Mouse (Mus musculus) liver, postnatal 0 days (tissue): Measurements from ENCODE around the gene Tmem170b. TPM values are rescaled to one million over a fixed set of nuclear protein-coding genes. Genes with fewer than 3 reads are reported as not detected.
A peak's percentile ranks its signal among the peaks of the same experiment; 100 is the strongest.

Experiments
- ATAC-seq: fragments of 200-750 bp; cut with Nextera tagmentation; 2 replicates; pipeline ENCODE4 v1.8.0; 2017; ENCODE audit warnings: mild to moderate bottlenecking, moderate library complexity
- DNase-seq: peaks from one replicate; pipeline ENCODE4 v3.0.0-alpha.2; 2016
- H3K27ac ChIP-seq: fragments of 300-500 bp; sonication (generic); 2 replicates; pipeline ENCODE4 v1.5.1; 2014; ENCODE audit warnings: antibody characterized with exemption, moderate library complexity, mild to moderate bottlenecking, low read depth
- H3K27me3 ChIP-seq: fragments of 300-500 bp; sonication (generic); 2 replicates; pipeline ENCODE4 v1.6.1; 2014; ENCODE audit warnings: low read length, control low read depth, mixed read lengths; ENCODE audit not compliant: insufficient read depth
- H3K36me3 ChIP-seq: fragments of 300-500 bp; sonication (generic); replicated peaks from 2 replicates; pipeline ENCODE4 v1.6.1; 2014; ENCODE audit warnings: mild to moderate bottlenecking, control low read depth, low read length, moderate library complexity, mixed read lengths; ENCODE audit not compliant: insufficient read depth
- H3K4me1 ChIP-seq: fragments of 300-500 bp; sonication (generic); 2 replicates; pipeline ENCODE4 v1.6.1; 2014; ENCODE audit warnings: antibody characterized with exemption, mild to moderate bottlenecking, control low read depth; ENCODE audit not compliant: insufficient read depth
- H3K4me2 ChIP-seq: fragments of 300-500 bp; sonication (generic); 2 replicates; pipeline ENCODE4 v1.6.1; 2014; ENCODE audit warnings: low read depth, mild to moderate bottlenecking, low read length, moderate library complexity, mixed read lengths
- H3K4me3 ChIP-seq: fragments of 300-500 bp; sonication (generic); 2 replicates; pipeline ENCODE4 v1.5.1; 2014; ENCODE audit warnings: low read depth, low read length
- H3K9ac ChIP-seq: fragments of 300-500 bp; sonication (generic); replicated peaks from 2 replicates; pipeline ENCODE4 v1.6.1; 2014; ENCODE audit warnings: mild to moderate bottlenecking, moderate library complexity
- H3K9me3 ChIP-seq: fragments of 300-500 bp; sonication (generic); 2 replicates; pipeline ENCODE4 v1.6.1; 2016; ENCODE audit warnings: mild to moderate bottlenecking, control low read depth, low read length, mixed read lengths
- CTCF ChIP-seq: sonication (generic); IDR thresholded peaks from 2 replicates; pipeline ENCODE4 v1.5.1; 2016; ENCODE audit warnings: antibody characterized with exemption, low read depth
- EP300 ChIP-seq: IDR thresholded peaks from 2 replicates; pipeline ENCODE4 v1.6.1; 2016; ENCODE audit warnings: antibody characterized with exemption, low read depth, mild to moderate bottlenecking
- WGBS: fragments of 180-500 bp; shearing (Covaris S2); extraction: QIAGEN DNeasy Blood & Tissue Kit; methylation state at CpG from one replicate; pipeline ENCODE4 v1.1.7; 2014; ENCODE audit not compliant: insufficient replicate concordance; 5-methylcytosine and 5-hydroxymethylcytosine counted together
- polyA plus RNA-seq: library from polyadenylated mRNA; unstranded; fragments of >200 nt; fragmentation: Nextera tagmentation; extraction: Ambion mirVana; gene quantifications from 2 replicates; pipeline ENCODE4 v1.2.1, GENCODE M21; 2015

Tmem170b gene
- polyA plus RNA-seq: 4.6 and 5.7 TPM in 2 replicates

DNA sequence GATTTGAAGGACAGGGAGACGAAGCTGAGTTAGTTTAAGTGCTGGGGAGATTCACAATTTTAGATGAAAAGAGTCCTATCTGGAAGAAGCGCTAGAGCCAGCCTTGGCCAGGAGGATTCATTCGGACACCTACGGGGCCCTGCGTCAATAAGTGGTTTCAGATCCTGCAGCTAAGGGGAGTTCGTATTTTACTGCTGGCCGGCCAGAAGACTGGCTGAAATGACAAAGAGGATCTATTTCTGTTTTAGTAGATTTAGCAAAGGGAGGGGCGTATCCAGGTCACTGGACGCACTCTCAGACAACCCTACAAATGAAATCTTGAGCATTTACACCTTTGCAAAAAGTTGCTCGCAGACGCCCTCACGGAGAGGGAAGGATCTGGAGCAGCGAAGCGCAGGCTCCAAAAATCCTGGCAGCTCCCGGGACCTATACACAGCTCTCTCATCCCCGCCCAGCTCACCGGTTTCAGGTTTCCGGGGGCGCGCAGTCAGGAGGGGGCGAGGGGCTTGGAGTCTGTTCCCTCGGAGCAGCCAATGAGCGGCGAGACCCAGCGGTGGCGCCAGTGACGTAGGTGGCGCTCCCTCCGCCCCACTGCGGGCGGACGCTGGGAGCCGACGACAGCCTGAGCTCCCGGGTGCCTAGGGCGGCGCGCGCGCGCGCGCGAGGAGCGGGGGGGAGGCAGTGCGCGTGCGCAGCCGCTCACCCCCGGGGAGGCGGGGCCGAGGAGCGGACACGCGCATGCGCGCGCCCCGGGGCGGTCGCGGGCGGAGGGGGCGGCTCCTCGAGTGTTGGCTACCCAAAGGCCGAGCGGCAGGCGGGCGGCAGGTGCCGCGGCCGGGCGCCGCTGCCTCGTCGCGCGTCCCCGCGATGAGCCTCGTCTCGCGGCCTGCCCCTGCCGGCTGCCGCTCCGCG lies at the start of gene Tmem170b:
TSS of gene Tmem170b (plus strand) at position 809 of the 912 bp plus-strand sequence.
- peak within 1 kb of the TSS; percentile 92 for H3K4me3 ChIP-seq
- ATAC-seq (peak; percentile 96), DNase-seq (peak; percentile 96)
- peak within 1 kb of the TSS; percentile 99 for H3K27ac ChIP-seq
- peaks cover 39% of the 10 kb centered on the region for H3K4me1 ChIP-seq
- no peaks in the 10 kb centered on the region for H3K27me3 ChIP-seq
- H3K9ac ChIP-seq: peak within 1 kb of the TSS; percentile 97
- no peaks in the 10 kb centered on the region for H3K36me3 ChIP-seq
- H3K9me3 ChIP-seq: no peaks in the 10 kb centered on the region
- H3K4me2 ChIP-seq: peak within 1 kb of the TSS; percentile 93
- TF ChIP-seq CTCF (no peak), EP300 (no peak)
- under 1% methylated on average over 44 of the region's 87 CpGs for WGBS

DNA sequence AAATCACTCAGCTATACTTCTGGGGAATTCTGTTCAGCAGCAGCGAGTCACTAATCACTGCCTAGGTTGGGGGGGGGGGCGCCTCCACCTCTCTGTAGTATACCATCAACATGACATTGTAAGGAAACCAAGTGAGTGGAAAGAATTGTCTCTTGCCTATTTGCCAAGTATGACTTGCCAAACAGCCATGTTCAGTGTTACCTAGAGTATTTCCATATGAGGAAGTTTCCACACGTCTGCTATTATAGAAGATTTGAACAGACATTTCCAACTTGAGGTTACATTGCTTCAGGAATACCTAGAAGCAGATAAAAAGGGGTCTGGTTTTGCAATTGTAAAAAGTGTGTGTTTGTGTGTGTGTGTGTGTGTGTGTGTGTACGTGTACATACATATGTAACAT lies 44.7 kb upstream of the Tmem170b start:
- Histone ChIP-seq H3K9ac (no peak overlapping the region), H3K27ac (no peak overlapping the region), H3K4me1 (no peaks in the 10 kb centered on the region), H3K9me3 (no peaks in the 10 kb centered on the region), H3K4me2 (no peak overlapping the region), H3K36me3 (no peaks in the 10 kb centered on the region), H3K27me3 (no peaks in the 10 kb centered on the region), H3K4me3 (no peak overlapping the region)
- ATAC-seq (no peak), DNase-seq (no peak)
- TF ChIP-seq CTCF (no peak), EP300 (no peak)
- 63% methylated on average over 4 of the region's 4 CpGs for WGBS

DNA sequence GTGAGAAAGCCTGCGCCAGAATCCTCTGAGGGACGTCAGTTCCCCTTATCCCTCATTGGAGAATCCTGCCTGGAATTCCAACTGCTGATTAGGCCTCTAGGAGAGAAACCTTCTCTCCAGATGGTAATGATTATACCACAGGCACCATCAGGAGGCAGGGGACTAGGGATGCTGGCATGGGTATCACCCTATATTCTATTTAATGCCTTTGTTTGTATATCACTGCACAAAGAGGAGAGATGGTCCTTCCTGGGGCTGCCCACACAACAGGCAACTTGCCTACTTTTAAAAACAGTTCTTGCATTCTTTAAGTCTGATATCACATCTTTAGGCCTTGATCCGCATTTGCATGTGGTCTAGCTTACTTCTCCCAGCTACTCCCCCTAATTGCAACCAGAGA lies 37.3 kb upstream of the Tmem170b start:
- DNase-seq (no peak), ATAC-seq (no peak)
- no peak overlapping the region for H3K4me3 ChIP-seq
- no peaks in the 10 kb centered on the region for H3K9me3 ChIP-seq
- no peaks in the 10 kb centered on the region for H3K36me3 ChIP-seq
- TF ChIP-seq CTCF: no peak
- no peak for TF ChIP-seq EP300
- no peak overlapping the region for H3K4me2 ChIP-seq
- no peak overlapping the region for H3K27ac ChIP-seq
- no peaks in the 10 kb centered on the region for H3K27me3 ChIP-seq
- 84% methylated on average over 3 of the region's 3 CpGs for WGBS
- no peak overlapping the region for H3K9ac ChIP-seq
- no peaks in the 10 kb centered on the region for H3K4me1 ChIP-seq

DNA sequence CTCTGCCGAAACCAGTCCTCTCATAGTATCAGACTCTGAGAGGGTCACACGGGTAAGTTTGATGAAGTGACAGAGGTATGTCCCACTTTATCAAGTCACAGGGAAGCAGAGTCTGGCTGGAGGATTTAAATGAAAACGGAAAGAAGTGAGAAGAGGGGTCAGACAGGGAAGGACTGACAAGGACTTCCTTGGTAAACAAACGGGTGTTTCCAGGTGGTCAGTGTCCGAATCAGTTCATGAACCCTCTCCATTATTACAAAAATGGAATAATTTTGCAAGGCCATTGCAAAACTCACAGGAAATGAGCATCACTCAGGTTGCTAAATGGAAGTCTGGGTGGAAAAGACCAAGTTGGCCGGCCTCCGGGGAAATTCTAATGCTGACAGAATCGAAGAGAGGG lies 36.8 kb upstream of the Tmem170b start:
- Histone ChIP-seq H3K9me3 (no peaks in the 10 kb centered on the region), H3K27ac (no peak overlapping the region), H3K4me2 (no peak overlapping the region), H3K4me3 (no peak overlapping the region), H3K36me3 (no peaks in the 10 kb centered on the region), H3K27me3 (no peaks in the 10 kb centered on the region), H3K4me1 (no peaks in the 10 kb centered on the region), H3K9ac (no peak overlapping the region)
- ATAC-seq (no peak), DNase-seq (no peak)
- no peak for TF ChIP-seq CTCF
- peak; percentile 39 for TF ChIP-seq EP300
- WGBS: 71% methylated on average over 8 of the region's 8 CpGs

DNA sequence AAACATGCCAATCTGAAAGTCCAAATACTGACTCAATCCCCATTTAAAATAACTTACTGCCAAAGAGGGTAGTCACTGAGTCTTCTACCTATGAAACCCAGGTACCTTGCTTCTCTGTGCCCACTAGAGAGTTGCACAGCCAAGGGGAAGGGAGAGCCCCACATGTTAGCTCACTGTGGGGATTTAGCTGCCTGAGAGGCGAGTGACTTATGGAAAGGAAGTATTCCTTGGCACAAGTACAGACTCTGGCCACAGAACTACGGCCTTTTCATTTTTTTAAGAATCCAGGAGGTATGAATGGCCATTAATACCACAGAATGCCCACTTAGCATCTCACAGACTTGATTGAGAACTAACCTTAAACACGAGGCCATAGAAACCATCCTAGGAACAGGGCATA lies 35.9 kb upstream of the Tmem170b start:
- TF ChIP-seq EP300: no peak
- no peak for TF ChIP-seq CTCF
- H3K27me3 ChIP-seq: no peaks in the 10 kb centered on the region
- H3K4me2 ChIP-seq: no peak overlapping the region
- no peak overlapping the region for H3K4me3 ChIP-seq
- H3K9ac ChIP-seq: no peak overlapping the region
- no peaks in the 10 kb centered on the region for H3K9me3 ChIP-seq
- H3K27ac ChIP-seq: no peak overlapping the region
- DNase-seq (no peak), ATAC-seq (no peak)
- no peaks in the 10 kb centered on the region for H3K4me1 ChIP-seq
- no peaks in the 10 kb centered on the region for H3K36me3 ChIP-seq
- WGBS: 62% methylated on average over 3 of the region's 3 CpGs

DNA sequence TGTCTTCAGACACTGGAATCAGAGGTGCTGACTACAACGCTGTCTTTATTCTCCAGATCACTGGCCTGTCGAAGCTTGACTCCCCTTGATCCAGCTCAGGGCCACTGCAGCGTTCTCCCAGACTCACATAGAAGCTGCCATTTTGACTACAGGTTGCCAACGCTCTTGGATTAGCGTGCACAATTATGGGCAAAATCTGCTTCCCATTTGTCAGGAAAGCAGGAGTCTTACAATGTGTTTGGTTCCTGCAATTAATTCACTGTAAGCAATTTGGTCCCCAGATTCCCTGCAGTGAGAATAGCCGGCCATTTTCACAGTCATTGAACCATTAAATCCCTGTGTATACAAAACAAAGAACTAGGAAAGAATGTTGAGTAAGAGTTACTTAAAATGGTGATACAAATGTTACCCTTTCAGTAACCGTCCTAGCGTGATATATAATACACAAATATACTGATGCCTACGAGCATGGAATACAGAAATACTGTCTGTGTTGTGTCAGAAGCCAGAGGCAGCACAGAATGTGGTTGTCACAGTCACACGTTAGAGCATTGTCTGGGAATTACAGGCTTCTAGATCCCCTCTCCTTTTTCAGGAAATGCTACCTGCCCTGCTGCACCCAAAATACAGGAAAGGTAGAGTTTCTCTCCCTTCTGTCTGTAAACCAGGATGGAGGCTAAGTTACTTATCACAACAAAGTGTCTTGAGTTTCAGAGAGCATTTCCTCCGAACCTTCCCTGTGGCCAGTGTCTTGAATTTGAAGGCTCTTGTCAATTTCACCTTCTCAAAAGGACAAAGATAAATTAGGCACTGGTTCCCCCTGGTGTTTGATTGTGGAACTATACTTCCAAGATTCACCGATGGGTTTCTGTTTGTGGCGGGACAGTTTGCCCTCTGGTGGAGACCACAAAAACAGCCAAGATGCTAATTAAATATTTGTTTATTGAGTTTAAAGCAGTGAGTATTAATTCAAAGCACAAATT lies 34.0 kb upstream of the Tmem170b start:
- H3K36me3 ChIP-seq: no peaks in the 10 kb centered on the region
- DNase-seq (peak; percentile 76), ATAC-seq (peak; percentile 27; the same call in 1 of the 2 replicates)
- no peak overlapping the region for H3K9ac ChIP-seq
- H3K27me3 ChIP-seq: no peaks in the 10 kb centered on the region
- no peak overlapping the region for H3K27ac ChIP-seq
- no peak overlapping the region for H3K4me3 ChIP-seq
- peak; percentile 97 for TF ChIP-seq CTCF
- no peak for TF ChIP-seq EP300
- no peak overlapping the region for H3K4me2 ChIP-seq
- 0 out of 2 replicates have a peak, but pooled peaks cover 3% of the 10 kb centered on the region for H3K9me3 ChIP-seq
- H3K4me1 ChIP-seq: no peaks in the 10 kb centered on the region
- 55% methylated on average over 13 of the region's 13 CpGs for WGBS
